Mouse (Mus musculus) CH12.LX (cell line): ENCODE measurements at regions not wholly inside any gene's neighbourhood (a gene's known extent, or its start where the extent isn't known, plus 50 kb on each side); places are given as distances from the start of the nearest gene placed in this dataset.

Source experiments
- DNase-seq: peaks from one replicate; pipeline ENCODE4 v3.0.0-alpha.2; 2013; ENCODE audit errors: extremely low read depth
- H3K27ac ChIP-seq: 2 replicates; pipeline ENCODE4 v1.5.1; 2012; ENCODE audit warnings: low read depth, mild to moderate bottlenecking, control low read depth, moderate library complexity; ENCODE audit not compliant: insufficient read depth
- H3K27me3 ChIP-seq: replicated peaks from 2 replicates; pipeline ENCODE3; 2012; ENCODE audit warnings: inconsistent platforms
- H3K36me3 ChIP-seq, 2 experiments: replicated peaks in 1 of 2; 2 replicates each; pipeline versions ENCODE3 to v1.6.1; 2012; ENCODE audit warnings: inconsistent platforms in 1 of 2, low read length in 1 of 2, mild to moderate bottlenecking in 1 of 2, mixed read lengths in 1 of 2, moderate library complexity in 1 of 2; ENCODE audit not compliant: control insufficient read depth in 1 of 2, insufficient read depth in 1 of 2
- H3K4me1 ChIP-seq, 2 experiments: 2 replicates each; pipeline ENCODE4 v1.6.1; 2012; ENCODE audit warnings: inconsistent platforms in 1 of 2, moderate library complexity in 1 of 2; ENCODE audit not compliant: insufficient read depth in 2 of 2, control insufficient read depth in 1 of 2
- H3K4me2 ChIP-seq: 2 replicates; pipeline ENCODE4 v1.6.1; 2012; ENCODE audit warnings: low read depth, mild to moderate bottlenecking, control low read depth; ENCODE audit not compliant: poor library complexity, insufficient read depth, severe bottlenecking
- H3K4me3 ChIP-seq, 3 experiments: fragments of 150-350 bp in 1 of 3; sonication (generic) in 1 of 3; replicated peaks in 1 of 3; 2 replicates each; pipeline versions ENCODE3 to v1.5.1; 2011 to 2012; ENCODE audit warnings: low read depth in 2 of 3, low read length in 2 of 3, mild to moderate bottlenecking in 2 of 3, moderate library complexity in 2 of 3, control low read depth in 1 of 3, improper control_type of control experiment in 1 of 3, inconsistent platforms in 1 of 3, mixed read lengths in 1 of 3; ENCODE audit not compliant: poor library complexity in 1 of 3
- H3K79me2 ChIP-seq: replicated peaks from 2 replicates; pipeline ENCODE4 v1.6.1; 2012; ENCODE audit warnings: mild to moderate bottlenecking, moderate library complexity; ENCODE audit not compliant: control insufficient read depth, poor library complexity, insufficient read depth, severe bottlenecking; ENCODE audit errors: extremely low read depth
- H3K9ac ChIP-seq: 2 replicates; pipeline ENCODE4 v1.6.1; 2012; ENCODE audit warnings: low read depth, mild to moderate bottlenecking, control low read depth, moderate library complexity; ENCODE audit not compliant: insufficient read depth
- H3K9me3 ChIP-seq: replicated peaks from 2 replicates; pipeline ENCODE3; 2012; ENCODE audit warnings: low read length, inconsistent platforms, mixed read lengths
- CHD1 ChIP-seq: IDR thresholded peaks from 2 replicates; pipeline ENCODE4 v1.6.1; 2012; ENCODE audit warnings: low read depth, low read length, improper control_type of control experiment, inconsistent platforms
- CHD2 ChIP-seq: IDR thresholded peaks from 2 replicates; pipeline ENCODE4 v1.6.1; 2011; ENCODE audit warnings: low read length, improper control_type of control experiment
- CTCF ChIP-seq, 2 experiments: IDR thresholded peaks in 1 of 2; conservative IDR thresholded peaks in 1 of 2; 2 replicates each; pipeline ENCODE4 v1.5.1; 2011 to 2012; ENCODE audit warnings: low read depth in 2 of 2, low read length in 2 of 2, improper control_type of control experiment in 1 of 2, inconsistent platforms in 1 of 2, mild to moderate bottlenecking in 1 of 2, moderate library complexity in 1 of 2
- ELF1 ChIP-seq: IDR thresholded peaks from 2 replicates; pipeline ENCODE4 v1.6.1; 2014; ENCODE audit warnings: low read depth, mild to moderate bottlenecking, inconsistent platforms, low read length, improper control_type of control experiment
- EP300 ChIP-seq: IDR thresholded peaks from 2 replicates; pipeline ENCODE4 v1.6.1; 2011; ENCODE audit warnings: low read length, improper control_type of control experiment
- HCFC1 ChIP-seq: IDR thresholded peaks from 2 replicates; pipeline ENCODE4 v1.6.1; 2012; ENCODE audit warnings: low read depth, mild to moderate bottlenecking, inconsistent platforms, low read length, improper control_type of control experiment
- IRF4 ChIP-seq: IDR thresholded peaks from 2 replicates; pipeline ENCODE4 v1.6.1; 2014; ENCODE audit warnings: low read depth, mild to moderate bottlenecking, inconsistent platforms, low read length, improper control_type of control experiment
- JUND ChIP-seq: conservative IDR thresholded peaks from 2 replicates; pipeline ENCODE4 v1.6.1; 2011; ENCODE audit warnings: low read depth, low read length, improper control_type of control experiment
- KAT2A ChIP-seq: IDR thresholded peaks from 2 replicates; pipeline ENCODE4 v1.6.1; 2012; ENCODE audit warnings: low read length, improper control_type of control experiment, inconsistent platforms; ENCODE audit not compliant: insufficient replicate concordance
- MAX ChIP-seq: IDR thresholded peaks from 2 replicates; pipeline ENCODE4 v1.6.1; 2011; ENCODE audit warnings: low read length, improper control_type of control experiment
- MEF2A ChIP-seq: IDR thresholded peaks from 2 replicates; pipeline ENCODE4 v1.6.1; 2014; ENCODE audit warnings: low read depth, mild to moderate bottlenecking, inconsistent platforms, low read length, improper control_type of control experiment, borderline replicate concordance
- MYC ChIP-seq: IDR thresholded peaks from 2 replicates; pipeline ENCODE4 v1.6.1; 2011; ENCODE audit warnings: low read depth, mild to moderate bottlenecking, improper control_type of control experiment, low read length
- PAX5 ChIP-seq: IDR thresholded peaks from 2 replicates; pipeline ENCODE4 v1.6.1; 2012; ENCODE audit warnings: low read length, inconsistent platforms, mixed read lengths
- RCOR1 ChIP-seq: conservative IDR thresholded peaks from 2 replicates; pipeline ENCODE4 v1.6.1; 2012; ENCODE audit warnings: low read depth, mild to moderate bottlenecking, inconsistent platforms, low read length, improper control_type of control experiment
- SIN3A ChIP-seq: IDR thresholded peaks from 2 replicates; pipeline ENCODE4 v1.6.1; 2012; ENCODE audit warnings: low read length, improper control_type of control experiment, inconsistent platforms
- TBP ChIP-seq: conservative IDR thresholded peaks from 2 replicates; pipeline ENCODE4 v1.6.1; 2011; ENCODE audit warnings: low read depth, low read length, improper control_type of control experiment
- UBTF ChIP-seq: IDR thresholded peaks from 2 replicates; pipeline ENCODE4 v1.6.1; 2012; ENCODE audit warnings: low read depth, mild to moderate bottlenecking, inconsistent platforms, low read length, improper control_type of control experiment, moderate library complexity
- ZC3H11A ChIP-seq: IDR thresholded peaks from 2 replicates; pipeline ENCODE4 v1.6.1; 2012; ENCODE audit warnings: low read depth, mild to moderate bottlenecking, inconsistent platforms, low read length, improper control_type of control experiment
- ZKSCAN1 ChIP-seq: IDR thresholded peaks from 2 replicates; pipeline ENCODE4 v1.6.1; 2012; ENCODE audit warnings: low read depth, inconsistent platforms, low read length, improper control_type of control experiment, borderline replicate concordance
- dilution Hi-C: fragments of 300-500 bp; cut with MboI; formaldehyde crosslinking; loops from 2 replicates; pipeline ENCODE4 v1.14.3; 2020; ENCODE audit warnings: low sequenced_read_pairs; ENCODE audit not compliant: extremely low pct_unique_long_range_greater_than_20kb, extremely low pct_ligation_motif_present
- in situ Hi-C: fragments of 300-500 bp; cut with MboI; formaldehyde crosslinking; loops from 3 replicates; pipeline ENCODE4 v1.14.3; 2019; ENCODE audit warnings: low sequenced_read_pairs, low pct_ligation_motif_present, low pct_unique_long_range_greater_than_20kb, mixed read lengths

GRCm38 (mm10) chr10:72056725-72057124, 597.9 kb upstream of the Zwint start:
- no peak for DNase-seq
- Histone ChIP-seq H3K79me2 (no peaks in the 10 kb centered on the region), H3K27ac (no peak overlapping the region), H3K36me3 (no peaks in the 10 kb centered on the region), H3K9me3 (peaks cover 17% of the 10 kb centered on the region), H3K27me3 (no peaks in the 10 kb centered on the region), H3K4me3 (no peak overlapping the region), H3K4me2 (no peak overlapping the region), H3K4me1 (no peaks in the 10 kb centered on the region), H3K9ac (no peak overlapping the region)
- dilution Hi-C loops (no loop called here), in situ Hi-C loops (no loop called here)
- TF ChIP-seq MYC: no peak
- peak in 1 of 2 experiments; percentile 15; a peak in 1 of 4 replicates for TF ChIP-seq CTCF (conservative IDR thresholded peaks at IDR 0.05 in 1 of 2, IDR thresholded peaks at IDR 0.05 in 1 of 2; ENCODE audit: low read depth in 2 of 2, low read length in 2 of 2)
- no peak for TF ChIP-seq ZKSCAN1
- TF ChIP-seq IRF4: no peak

DNA sequence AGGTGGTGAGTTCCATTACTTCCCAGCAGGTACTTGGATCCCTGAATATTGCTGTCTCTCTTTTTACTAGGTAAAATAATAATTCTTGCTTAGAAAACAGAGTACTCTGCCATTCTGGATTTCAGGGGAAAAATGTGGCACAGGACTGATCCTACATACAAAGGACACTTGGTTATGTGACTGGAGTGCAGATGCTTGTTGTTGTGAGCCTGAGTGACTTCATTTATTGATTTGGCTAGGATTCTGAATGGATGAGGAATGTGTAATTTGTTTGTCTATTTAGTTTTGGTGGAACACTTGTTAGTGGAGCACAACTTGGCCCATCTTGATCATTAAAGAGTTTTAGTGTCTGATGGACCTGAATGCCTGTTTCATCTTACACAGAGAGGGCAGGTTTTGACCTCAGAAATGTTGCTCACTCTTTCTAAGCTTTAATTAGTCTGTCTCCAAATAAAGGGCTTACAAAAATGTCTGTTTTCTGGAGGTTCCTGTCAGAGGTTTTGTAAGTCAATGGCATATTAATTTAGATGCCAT, 583.4 kb upstream of the Zwint start:
- Histone ChIP-seq H3K27ac (no peak overlapping the region), H3K36me3 (no peaks in the 10 kb centered on the region), H3K79me2 (no peaks in the 10 kb centered on the region), H3K9ac (no peak overlapping the region), H3K4me1 (no peaks in the 10 kb centered on the region), H3K27me3 (no peaks in the 10 kb centered on the region), H3K9me3 (peaks cover 7% of the 10 kb centered on the region), H3K4me2 (no peak overlapping the region), H3K4me3 (no peak overlapping the region)
- TF ChIP-seq EP300: no peak
- TF ChIP-seq SIN3A: no peak
- in situ Hi-C loops (no loop called here), dilution Hi-C loops (no loop called here)
- no peak for DNase-seq

GRCm38 (mm10) chr10:72078363-72078762, 576.3 kb upstream of the Zwint start:
- Histone ChIP-seq H3K36me3 (no peaks in the 10 kb centered on the region), H3K79me2 (no peaks in the 10 kb centered on the region), H3K9ac (no peak overlapping the region), H3K27ac (no peak overlapping the region), H3K27me3 (no peaks in the 10 kb centered on the region), H3K4me3 (no peak overlapping the region), H3K4me1 (no peaks in the 10 kb centered on the region), H3K4me2 (no peak overlapping the region), H3K9me3 (peaks cover 8% of the 10 kb centered on the region)
- dilution Hi-C loops: no loop called here
- no peak for DNase-seq
- in situ Hi-C loops: no loop called here
- TF ChIP-seq ELF1: no peak
- TF ChIP-seq KAT2A: no peak
- TF ChIP-seq RCOR1: no peak
- TF ChIP-seq ZC3H11A: no peak
- TF ChIP-seq CHD1: no peak
- no peak for TF ChIP-seq PAX5
- TF ChIP-seq JUND: no peak
- TF ChIP-seq MAX: no peak
- no peak for TF ChIP-seq HCFC1
- TF ChIP-seq UBTF: no peak
- no peak for TF ChIP-seq TBP
- no peak for TF ChIP-seq CHD2
- no peak for TF ChIP-seq MEF2A
